Mouse (Mus musculus): ENCODE results near the gene Slc7a15. TPM values are rescaled to one million over a fixed set of nuclear protein-coding genes. Genes with fewer than 3 reads are reported as not detected.

The Slc7a15 gene
- polyA plus RNA-seq, 1 experiment from 2014 or later: not detected

DNA sequence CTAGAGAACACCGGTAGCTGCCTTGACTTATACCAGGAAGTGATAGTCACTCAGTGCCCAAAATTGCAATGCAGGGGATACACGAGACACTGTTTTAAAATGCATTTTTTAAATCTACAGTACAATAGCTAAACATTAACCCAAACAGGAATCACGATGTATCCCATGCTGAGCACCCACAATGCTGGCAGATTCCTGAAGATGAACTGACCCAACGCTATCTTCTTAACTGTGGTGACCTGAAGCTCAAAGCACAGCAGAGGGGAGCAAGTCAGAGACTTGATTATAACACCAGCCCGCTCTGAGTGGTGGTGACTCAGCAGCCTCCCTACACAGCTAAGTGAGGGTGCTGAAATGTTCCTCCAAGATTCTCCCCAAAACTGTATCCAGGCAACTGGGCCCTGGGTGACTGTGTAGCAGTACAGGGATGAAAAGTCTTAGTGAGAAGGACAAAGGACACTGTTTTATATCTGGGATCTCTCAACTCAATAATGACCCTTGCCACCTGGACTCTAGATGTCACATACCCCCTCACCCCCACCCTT, 53.7 kb downstream of the Slc7a15 start:
- Histone ChIP-seq H3K9me3 (ENCODE audit: control insufficient read depth, low read length) (no peaks in the 10 kb centered on the region), H3K27ac (ENCODE audit: low read depth, low read length) (no peak overlapping the region), H3K4me3 (ENCODE audit: low read length) (no peak overlapping the region), H3K4me1 (ENCODE audit: control insufficient read depth, insufficient read depth, low read length) (no peaks in the 10 kb centered on the region), H3K27me3 (ENCODE audit: control insufficient read depth, insufficient read depth, low read length) (no peaks in the 10 kb centered on the region), H3K36me3 (ENCODE audit: control insufficient read depth, insufficient read depth, low read length) (no peaks in the 10 kb centered on the region), H3K9ac (ENCODE audit: low read depth, low read length) (no peak overlapping the region), H3K4me2 (replicated peaks; ENCODE audit: low read depth, low read length) (no peak overlapping the region)
- no peak for ATAC-seq (ENCODE audit: low FRiP score, low TSS enrichment)
- 80% methylated on average over 5 of the region's 5 CpGs for WGBS

DNA sequence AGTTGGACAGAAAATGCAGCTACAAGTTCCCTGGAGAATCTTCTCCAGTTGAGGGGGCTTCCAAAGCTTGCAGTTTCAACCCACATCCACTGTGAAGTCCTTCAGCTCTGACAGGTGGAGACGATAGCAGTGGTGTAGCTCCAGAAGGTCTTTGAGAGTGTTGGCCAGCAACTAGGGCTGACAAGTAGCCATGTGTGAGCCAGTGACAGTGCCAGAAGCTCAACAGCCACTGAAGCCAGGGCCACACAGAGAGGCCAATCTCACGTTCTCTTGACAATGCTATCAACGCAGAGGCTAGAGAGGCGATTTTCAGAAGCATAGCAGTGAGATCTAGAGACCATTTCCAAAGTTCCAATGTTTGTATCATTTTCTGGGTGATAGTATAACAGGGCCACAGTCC, 56.5 kb downstream of the Slc7a15 start:
- WGBS: 87% methylated on average over 4 of the region's 4 CpGs
- H3K4me2 ChIP-seq (replicated peaks; ENCODE audit: low read depth, low read length): no peak overlapping the region
- ATAC-seq (ENCODE audit: low FRiP score, low TSS enrichment): no peak
- no peaks in the 10 kb centered on the region for H3K4me1 ChIP-seq (ENCODE audit: control insufficient read depth, insufficient read depth, low read length)
- no peak overlapping the region for H3K27ac ChIP-seq (ENCODE audit: low read depth, low read length)
- no peak overlapping the region for H3K9ac ChIP-seq (ENCODE audit: low read depth, low read length)
- H3K27me3 ChIP-seq (ENCODE audit: control insufficient read depth, insufficient read depth, low read length): no peaks in the 10 kb centered on the region
- H3K36me3 ChIP-seq (ENCODE audit: control insufficient read depth, insufficient read depth, low read length): no peaks in the 10 kb centered on the region
- no peaks in the 10 kb centered on the region for H3K9me3 ChIP-seq (ENCODE audit: control insufficient read depth, low read length)
- H3K4me3 ChIP-seq (ENCODE audit: low read length): no peak overlapping the region

DNA sequence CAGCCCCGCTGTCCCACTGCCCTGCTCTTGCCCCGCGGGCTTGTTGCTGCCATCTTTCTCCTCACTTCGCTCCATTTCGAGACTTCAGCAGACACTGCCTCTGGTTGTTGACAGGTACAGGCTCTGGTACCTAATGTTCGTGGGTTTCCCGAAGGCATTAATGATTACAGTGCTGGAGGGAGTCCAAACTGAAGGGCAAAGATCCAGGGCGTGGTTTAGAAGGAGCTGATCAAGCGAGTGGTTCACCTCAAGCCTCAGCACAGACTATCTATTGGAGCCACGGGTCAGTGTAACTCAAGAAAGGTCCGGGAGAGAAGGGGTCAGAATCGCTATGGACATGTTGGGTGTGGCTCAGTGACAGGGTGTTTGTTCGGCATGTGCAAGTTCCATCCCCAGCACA, 59.4 kb downstream of the Slc7a15 start:
- 86% methylated on average over 13 of the region's 13 CpGs for WGBS

DNA sequence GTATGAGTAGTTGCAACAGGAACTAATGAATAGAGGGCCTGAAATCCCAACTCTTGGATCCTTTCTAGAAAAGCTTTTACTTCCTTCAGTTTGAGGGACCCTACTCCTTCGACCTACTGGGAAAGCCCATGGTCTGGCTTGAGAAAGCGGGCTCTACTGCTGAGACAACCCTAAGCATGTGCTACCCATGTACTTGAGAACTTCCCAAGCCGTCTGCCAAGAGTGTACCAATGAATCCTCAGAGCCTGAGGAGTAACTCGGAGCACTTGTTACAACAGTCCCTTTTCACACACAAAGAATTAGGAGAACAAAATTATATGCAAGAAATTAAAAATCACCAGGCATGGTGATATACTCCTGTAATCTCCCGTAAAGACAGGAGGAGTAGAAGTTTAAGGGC, 61.6 kb downstream of the Slc7a15 start:
- Histone ChIP-seq H3K36me3 (ENCODE audit: control insufficient read depth, insufficient read depth, low read length) (no peaks in the 10 kb centered on the region), H3K9ac (ENCODE audit: low read depth, low read length) (no peak overlapping the region), H3K4me2 (replicated peaks; ENCODE audit: low read depth, low read length) (no peak overlapping the region), H3K27ac (ENCODE audit: low read depth, low read length) (no peak overlapping the region), H3K4me3 (ENCODE audit: low read length) (no peak overlapping the region), H3K27me3 (ENCODE audit: control insufficient read depth, insufficient read depth, low read length) (no peaks in the 10 kb centered on the region), H3K4me1 (ENCODE audit: control insufficient read depth, insufficient read depth, low read length) (no peaks in the 10 kb centered on the region), H3K9me3 (ENCODE audit: control insufficient read depth, low read length) (no peaks in the 10 kb centered on the region)
- no peak for ATAC-seq (ENCODE audit: low FRiP score, low TSS enrichment)
- WGBS: 93% methylated on average over 5 of the region's 5 CpGs

More for the DNA sequence above, 59.4 kb downstream of the Slc7a15 start:
- Histone ChIP-seq H3K9me3 (ENCODE audit: control insufficient read depth, low read length) (no peaks in the 10 kb centered on the region), H3K4me1 (ENCODE audit: control insufficient read depth, insufficient read depth, low read length) (no peaks in the 10 kb centered on the region), H3K36me3 (ENCODE audit: control insufficient read depth, insufficient read depth, low read length) (no peaks in the 10 kb centered on the region), H3K27ac (ENCODE audit: low read depth, low read length) (no peak overlapping the region), H3K4me3 (ENCODE audit: low read length) (no peak overlapping the region), H3K27me3 (ENCODE audit: control insufficient read depth, insufficient read depth, low read length) (no peaks in the 10 kb centered on the region), H3K9ac (ENCODE audit: low read depth, low read length) (no peak overlapping the region), H3K4me2 (replicated peaks; ENCODE audit: low read depth, low read length) (no peak overlapping the region)
- no peak for ATAC-seq (ENCODE audit: low FRiP score, low TSS enrichment)

DNA sequence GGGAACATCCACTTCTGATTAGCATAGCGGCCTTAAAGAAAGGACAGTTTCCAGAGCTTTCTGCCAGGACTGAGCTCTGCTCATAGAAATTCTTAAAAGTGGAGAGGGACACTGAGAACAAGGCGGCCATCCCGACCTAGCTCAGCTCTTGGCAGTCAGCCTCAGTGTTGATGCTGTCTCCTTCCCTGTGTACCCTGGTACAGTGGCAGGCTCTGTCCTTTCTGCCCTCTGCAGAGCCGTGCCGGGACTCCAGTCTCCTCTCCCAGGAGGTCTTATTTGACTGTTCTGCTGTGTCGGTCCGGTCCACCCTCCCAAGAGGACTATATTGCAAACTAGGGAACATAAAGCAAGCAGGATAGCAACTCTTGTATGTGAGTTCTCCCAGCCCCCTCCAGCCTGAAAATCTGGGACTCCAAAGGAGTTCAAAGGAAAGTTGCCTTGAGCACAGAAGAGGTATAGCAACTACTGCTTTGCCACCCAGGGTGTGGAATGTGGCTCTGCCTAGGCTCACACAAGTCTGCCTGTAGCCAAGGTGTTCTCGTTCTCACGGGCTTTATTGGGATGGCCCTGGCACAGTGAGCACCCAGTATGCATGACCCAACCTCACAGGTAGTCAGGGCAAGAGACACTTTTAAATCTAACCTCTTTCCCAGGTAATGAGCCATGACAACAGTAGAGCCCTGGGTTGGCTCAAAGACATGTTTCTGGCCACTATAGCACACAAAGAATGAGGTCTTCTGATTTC, 62.5 kb downstream of the Slc7a15 start:
- H3K36me3 ChIP-seq (ENCODE audit: control insufficient read depth, insufficient read depth, low read length): no peaks in the 10 kb centered on the region
- H3K4me1 ChIP-seq (ENCODE audit: control insufficient read depth, insufficient read depth, low read length): no peaks in the 10 kb centered on the region
- H3K4me2 ChIP-seq (replicated peaks; ENCODE audit: low read depth, low read length): no peak overlapping the region
- H3K9ac ChIP-seq (ENCODE audit: low read depth, low read length): no peak overlapping the region
- H3K27me3 ChIP-seq (ENCODE audit: control insufficient read depth, insufficient read depth, low read length): no peaks in the 10 kb centered on the region
- H3K27ac ChIP-seq (ENCODE audit: low read depth, low read length): no peak overlapping the region
- WGBS: 67% methylated on average over 9 of the region's 9 CpGs
- ATAC-seq (ENCODE audit: low FRiP score, low TSS enrichment): no peak
- H3K9me3 ChIP-seq (ENCODE audit: control insufficient read depth, low read length): no peaks in the 10 kb centered on the region
- H3K4me3 ChIP-seq (ENCODE audit: low read length): no peak overlapping the region

DNA sequence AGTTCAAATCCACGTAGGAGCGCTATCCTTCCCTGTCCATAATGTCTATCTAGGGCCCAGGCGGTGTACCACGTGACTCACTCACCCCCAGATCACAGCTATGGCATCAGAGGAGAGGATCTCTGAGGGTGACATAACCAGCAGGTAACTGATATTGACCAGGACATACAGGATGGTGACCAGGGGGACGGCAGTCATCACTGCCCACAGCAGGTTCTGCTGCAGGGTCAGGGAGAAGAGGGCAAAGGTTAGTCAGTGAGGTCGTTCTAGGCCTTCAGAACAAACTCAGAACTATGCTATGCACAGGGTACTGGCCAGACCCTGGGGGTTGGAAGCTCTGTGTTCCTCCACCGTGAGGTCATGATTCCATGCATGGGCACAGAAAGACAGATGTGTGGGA, 63.3 kb downstream of the Slc7a15 start:
- Histone ChIP-seq H3K9me3 (ENCODE audit: control insufficient read depth, low read length) (no peaks in the 10 kb centered on the region), H3K9ac (ENCODE audit: low read depth, low read length) (no peak overlapping the region), H3K27ac (ENCODE audit: low read depth, low read length) (no peak overlapping the region), H3K27me3 (ENCODE audit: control insufficient read depth, insufficient read depth, low read length) (no peaks in the 10 kb centered on the region), H3K4me1 (ENCODE audit: control insufficient read depth, insufficient read depth, low read length) (no peaks in the 10 kb centered on the region), H3K4me3 (ENCODE audit: low read length) (no peak overlapping the region), H3K4me2 (replicated peaks; ENCODE audit: low read depth, low read length) (no peak overlapping the region), H3K36me3 (ENCODE audit: control insufficient read depth, insufficient read depth, low read length) (no peaks in the 10 kb centered on the region)
- no peak for ATAC-seq (ENCODE audit: low FRiP score, low TSS enrichment)
- WGBS: 85% methylated on average over 7 of the region's 7 CpGs

DNA sequence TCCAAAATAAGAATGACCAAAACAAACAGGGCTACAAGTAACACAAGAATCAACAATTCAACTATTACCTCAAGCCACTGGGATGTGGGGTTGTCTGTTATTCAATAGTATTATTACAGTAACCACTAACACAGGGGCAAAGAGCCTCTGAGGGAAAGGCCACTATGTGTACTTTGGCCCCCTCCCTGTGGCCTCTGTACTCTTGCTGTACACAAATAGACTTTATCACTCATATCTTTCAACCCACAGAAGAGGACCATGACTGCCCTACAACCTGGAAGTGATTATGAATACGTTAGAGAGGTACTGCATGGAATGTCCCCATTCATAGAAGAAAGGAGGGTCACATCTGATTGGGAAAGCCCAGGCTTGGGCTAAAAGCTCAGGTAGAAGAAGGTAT, 64.0 kb downstream of the Slc7a15 start:
- WGBS: 63% methylated on average over 1 of the region's 1 CpGs
- H3K4me1 ChIP-seq (ENCODE audit: control insufficient read depth, insufficient read depth, low read length): no peaks in the 10 kb centered on the region
- H3K4me2 ChIP-seq (replicated peaks; ENCODE audit: low read depth, low read length): no peak overlapping the region
- H3K36me3 ChIP-seq (ENCODE audit: control insufficient read depth, insufficient read depth, low read length): no peaks in the 10 kb centered on the region
- H3K27ac ChIP-seq (ENCODE audit: low read depth, low read length): no peak overlapping the region
- no peaks in the 10 kb centered on the region for H3K9me3 ChIP-seq (ENCODE audit: control insufficient read depth, low read length)
- H3K4me3 ChIP-seq (ENCODE audit: low read length): no peak overlapping the region
- H3K9ac ChIP-seq (ENCODE audit: low read depth, low read length): no peak overlapping the region
- no peaks in the 10 kb centered on the region for H3K27me3 ChIP-seq (ENCODE audit: control insufficient read depth, insufficient read depth, low read length)
- ATAC-seq (ENCODE audit: low FRiP score, low TSS enrichment): no peak

DNA sequence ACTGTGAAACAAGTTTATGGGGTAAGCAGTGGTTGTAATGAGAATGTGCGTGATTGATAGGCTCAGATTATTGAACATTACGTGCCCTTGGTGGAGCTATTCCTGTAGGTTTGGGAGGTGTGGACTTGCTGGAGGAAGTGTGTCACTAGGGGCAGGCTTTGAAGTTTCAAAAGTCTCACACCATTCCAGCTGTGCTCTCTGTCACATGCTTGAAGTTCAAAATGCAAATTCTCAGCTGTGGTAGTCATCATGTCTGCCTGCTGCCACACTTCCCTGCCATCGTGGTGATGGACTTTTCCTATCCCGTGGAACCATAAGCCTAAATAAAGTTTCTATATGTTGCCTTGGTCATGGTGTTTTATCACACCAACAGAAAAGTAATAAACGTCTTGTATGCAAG, 71.1 kb downstream of the Slc7a15 start:
- Histone ChIP-seq H3K9me3 (ENCODE audit: control insufficient read depth, low read length) (no peaks in the 10 kb centered on the region), H3K9ac (ENCODE audit: low read depth, low read length) (no peak overlapping the region), H3K4me2 (replicated peaks; ENCODE audit: low read depth, low read length) (no peak overlapping the region), H3K4me3 (ENCODE audit: low read length) (no peak overlapping the region), H3K4me1 (ENCODE audit: control insufficient read depth, insufficient read depth, low read length) (no peaks in the 10 kb centered on the region), H3K27ac (ENCODE audit: low read depth, low read length) (no peak overlapping the region), H3K36me3 (ENCODE audit: control insufficient read depth, insufficient read depth, low read length) (no peaks in the 10 kb centered on the region), H3K27me3 (ENCODE audit: control insufficient read depth, insufficient read depth, low read length) (no peaks in the 10 kb centered on the region)
- 80% methylated on average over 5 of the region's 5 CpGs for WGBS
- no peak for ATAC-seq (ENCODE audit: low FRiP score, low TSS enrichment)

DNA sequence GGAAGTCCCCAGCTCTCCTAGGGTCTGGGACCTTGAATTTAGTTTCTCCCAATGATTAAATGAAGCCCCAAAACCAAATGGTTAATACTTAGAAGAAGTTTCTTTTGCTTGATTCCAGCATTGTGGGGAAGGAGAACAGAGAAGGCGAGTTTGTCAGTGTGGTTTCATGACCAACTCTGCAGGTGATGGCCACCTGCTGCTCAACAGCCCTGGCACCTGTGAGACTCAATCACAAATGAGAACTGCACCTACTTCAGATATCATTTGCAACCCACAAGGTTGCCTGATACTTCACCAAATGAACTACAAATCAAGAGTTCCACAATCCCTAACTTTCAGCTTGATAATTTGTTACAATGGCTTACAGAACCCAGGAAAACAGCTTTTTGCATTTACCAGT, 71.7 kb downstream of the Slc7a15 start:
- Histone ChIP-seq H3K4me1 (ENCODE audit: control insufficient read depth, insufficient read depth, low read length) (no peaks in the 10 kb centered on the region), H3K27ac (ENCODE audit: low read depth, low read length) (no peak overlapping the region), H3K9me3 (ENCODE audit: control insufficient read depth, low read length) (no peaks in the 10 kb centered on the region), H3K36me3 (ENCODE audit: control insufficient read depth, insufficient read depth, low read length) (no peaks in the 10 kb centered on the region), H3K9ac (ENCODE audit: low read depth, low read length) (no peak overlapping the region), H3K4me3 (ENCODE audit: low read length) (no peak overlapping the region), H3K27me3 (ENCODE audit: control insufficient read depth, insufficient read depth, low read length) (no peaks in the 10 kb centered on the region), H3K4me2 (replicated peaks; ENCODE audit: low read depth, low read length) (no peak overlapping the region)
- ATAC-seq (ENCODE audit: low FRiP score, low TSS enrichment): no peak
- WGBS: 83% methylated on average over 1 of the region's 1 CpGs

All from kidney, embryonic 14.5 days (tissue).